Mouse (Mus musculus) spleen, adult 2 months (tissue): ENCODE results near the gene Ywhah.

Experiments
- CTCF ChIP-seq: fragments of 200-500 bp; IDR thresholded peaks from 2 replicates; pipeline ENCODE4 v1.5.1; 2011; ENCODE audit warnings: mild to moderate bottlenecking, inconsistent platforms; ENCODE audit not compliant: insufficient read depth, insufficient read length, insufficient replicate concordance; ENCODE audit errors: extremely low read depth
- POLR2A ChIP-seq: fragments of 200-500 bp; IDR thresholded peaks from 2 replicates; pipeline ENCODE4 v1.6.1; 2011; ENCODE audit warnings: low read depth, low read length, inconsistent platforms

DNA sequence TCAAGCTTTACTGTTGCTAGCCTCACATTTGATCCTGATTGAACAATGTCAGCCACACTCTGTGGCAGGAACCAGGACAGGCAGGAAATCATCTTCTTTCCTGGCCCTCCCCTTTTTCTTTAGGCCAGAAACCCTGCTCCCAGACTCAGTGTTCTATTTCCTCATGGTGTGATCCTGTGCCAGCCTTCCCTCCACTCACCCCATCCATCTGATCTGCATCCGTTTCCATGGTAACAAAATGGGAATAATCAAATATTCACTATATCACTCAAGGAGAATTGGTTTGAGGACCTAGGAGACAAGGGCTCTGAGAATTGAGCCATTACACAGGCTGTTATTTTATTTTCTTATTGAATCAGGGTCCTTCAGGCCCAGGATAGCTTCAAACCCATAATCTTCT is 22.1 kb upstream of the Ywhah start:
- TF ChIP-seq CTCF, result no peak
- TF ChIP-seq POLR2A, result no peak
